Mouse (Mus musculus) embryonic facial prominence, embryonic 10.5 days (tissue): ENCODE results near the gene Disp3. TPM values are rescaled to one million over a fixed set of nuclear protein-coding genes. Genes with fewer than 3 reads are reported as not detected.

ENCODE experiments used
- DNase-seq: peaks from one replicate; pipeline ENCODE4 v3.0.0-alpha.2; 2017; ENCODE audit warnings: low spot score
- H3K27ac ChIP-seq: fragments of 300-500 bp; sonication (generic); replicated peaks from 2 replicates; pipeline ENCODE4 v1.5.1; 2016; ENCODE audit warnings: mild to moderate bottlenecking
- H3K27me3 ChIP-seq: fragments of 300-500 bp; sonication (generic); replicated peaks from 2 replicates; pipeline ENCODE4 v1.6.1; 2016; ENCODE audit warnings: low read depth, mild to moderate bottlenecking; ENCODE audit not compliant: poor library complexity, severe bottlenecking
- H3K36me3 ChIP-seq: fragments of 300-500 bp; sonication (generic); replicated peaks from 2 replicates; pipeline ENCODE4 v1.6.1; 2016; ENCODE audit warnings: mild to moderate bottlenecking, moderate library complexity
- H3K4me1 ChIP-seq: fragments of 300-500 bp; sonication (generic); 2 replicates; pipeline ENCODE4 v1.6.1; 2016
- H3K4me3 ChIP-seq: fragments of 300-500 bp; sonication (generic); 2 replicates; pipeline ENCODE4 v1.5.1; 2016; ENCODE audit warnings: mild to moderate bottlenecking, moderate library complexity
- H3K9me3 ChIP-seq: fragments of 300-500 bp; sonication (generic); 2 replicates; pipeline ENCODE4 v1.6.1; 2016; ENCODE audit warnings: mild to moderate bottlenecking
- WGBS: fragments of 180-500 bp; shearing (Covaris S2); methylation state at CpG from one replicate; pipeline ENCODE4 v1.1.7; 2016; 5-methylcytosine and 5-hydroxymethylcytosine counted together
- polyA plus RNA-seq: library from polyadenylated mRNA; unstranded; fragments of >200 nt; fragmentation: Nextera tagmentation; extraction: Ambion mirVana; gene quantifications from 2 replicates; pipeline ENCODE4 v1.2.1, GENCODE M21; 2016

The Disp3 gene
- polyA plus RNA-seq, 1 experiment from 2014 or later: 1.1 TPM

GRCm38 (mm10) chr4:148286226-148287031 lies 1.3 kb downstream of the Disp3 start:
- peaks cover 59% of the 10 kb centered on the region for H3K27me3 ChIP-seq
- WGBS: 19% methylated on average over 22 of the region's 22 CpGs
- peak; percentile 79 for DNase-seq
- H3K4me1 ChIP-seq: peaks cover 47% of the 10 kb centered on the region
- H3K27ac ChIP-seq: no peak overlapping the region
- H3K9me3 ChIP-seq: no peaks in the 10 kb centered on the region
- H3K4me3 ChIP-seq: peak overlapping the region; percentile 65
- H3K36me3 ChIP-seq: no peaks in the 10 kb centered on the region

- WGBS: 51% methylated on average over 13 of the region's 13 CpGs
- no peaks in the 10 kb centered on the region for H3K9me3 ChIP-seq
- H3K4me3 ChIP-seq: no peak overlapping the region
- H3K36me3 ChIP-seq: no peaks in the 10 kb centered on the region
- no peak overlapping the region for H3K27ac ChIP-seq
- peaks cover 50% of the 10 kb centered on the region for H3K27me3 ChIP-seq
- no peak for DNase-seq
- peaks cover 47% of the 10 kb centered on the region for H3K4me1 ChIP-seq
These were observed 3.5 kb downstream of the Disp3 start for GRCm38 (mm10) chr4:148284219-148284618.

DNA sequence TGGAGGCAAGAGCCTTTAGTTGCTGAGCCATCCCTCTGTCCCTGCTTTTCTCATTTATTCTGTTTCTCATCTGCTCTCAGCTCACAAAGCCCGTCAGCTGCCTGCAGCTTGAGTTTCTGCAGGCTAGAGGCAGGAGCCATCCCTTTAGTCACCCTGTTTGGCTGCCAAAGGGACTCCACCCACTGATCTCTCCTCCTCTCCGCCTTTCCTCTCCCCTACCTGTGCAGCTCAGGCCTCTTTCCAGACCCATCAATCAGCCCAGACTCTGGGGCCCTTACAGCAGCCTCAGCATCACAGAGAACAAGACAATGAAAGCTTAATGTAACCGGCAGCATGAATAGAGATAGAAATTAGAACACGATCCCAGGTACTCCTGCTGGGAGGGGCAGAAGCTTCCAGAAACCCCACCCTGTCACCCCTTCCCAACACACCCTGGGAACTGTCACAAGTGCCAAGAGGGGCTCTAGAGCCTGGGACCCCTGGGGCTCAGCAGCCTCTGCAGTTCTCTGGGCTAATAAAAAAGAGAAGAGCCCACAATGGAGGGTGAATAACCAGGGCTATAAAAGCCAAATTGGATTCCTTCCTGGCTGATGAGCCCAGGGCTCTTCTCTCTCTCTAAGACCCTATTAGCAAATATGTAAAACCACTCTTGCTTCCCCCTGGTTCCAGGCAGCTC lies 10.8 kb downstream of the Disp3 start:
- H3K36me3 ChIP-seq: no peaks in the 10 kb centered on the region
- WGBS: 36% methylated on average over 4 of the region's 4 CpGs
- no peak overlapping the region for H3K27ac ChIP-seq
- H3K9me3 ChIP-seq: no peaks in the 10 kb centered on the region
- no peak for DNase-seq
- H3K4me1 ChIP-seq: peaks cover 6% of the 10 kb centered on the region
- no peak overlapping the region for H3K4me3 ChIP-seq
- H3K27me3 ChIP-seq: peaks cover 48% of the 10 kb centered on the region

GRCm38 (mm10) chr4:148274671-148275070 lies 13.1 kb downstream of the Disp3 start:
- no peak for DNase-seq
- Histone ChIP-seq H3K4me3 (no peak overlapping the region), H3K4me1 (peaks cover 11% of the 10 kb centered on the region), H3K27me3 (peaks cover 71% of the 10 kb centered on the region), H3K9me3 (no peaks in the 10 kb centered on the region), H3K27ac (no peak overlapping the region), H3K36me3 (no peaks in the 10 kb centered on the region)
- 74% methylated on average over 3 of the region's 3 CpGs for WGBS

GRCm38 (mm10) chr4:148273229-148273628 lies 14.5 kb downstream of the Disp3 start:
- DNase-seq: no peak

DNA sequence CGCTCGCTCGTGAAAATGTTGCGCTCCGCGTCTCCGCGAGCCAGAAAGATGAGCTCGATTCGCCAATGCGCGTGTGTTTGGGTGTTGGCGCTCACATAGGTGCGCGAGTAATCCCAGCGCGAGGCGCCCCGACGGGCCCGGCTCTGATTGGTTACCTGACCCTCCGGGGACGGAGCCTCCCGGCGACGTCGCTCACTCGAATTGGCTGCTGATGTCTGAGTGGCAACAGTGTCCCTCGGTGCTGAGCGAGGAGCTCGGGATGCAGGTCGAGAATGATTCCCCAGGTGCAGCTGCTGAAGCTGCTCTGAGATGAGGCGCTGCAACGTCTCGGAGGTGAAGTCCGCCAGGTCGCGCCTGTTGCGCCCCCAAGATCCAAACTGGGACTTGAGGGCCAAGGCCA lies 16.1 kb downstream of the Disp3 start:
- Histone ChIP-seq H3K27ac (no peak overlapping the region), H3K9me3 (no peaks in the 10 kb centered on the region), H3K4me1 (peaks cover 7% of the 10 kb centered on the region), H3K36me3 (no peaks in the 10 kb centered on the region), H3K4me3 (peak overlapping the region; percentile 43), H3K27me3 (peaks cover 71% of the 10 kb centered on the region)
- DNase-seq: peak; percentile 50
- 5% methylated on average over 39 of the region's 39 CpGs for WGBS

More at GRCm38 (mm10) chr4:148273229-148273628, 14.5 kb downstream of the Disp3 start:
- Histone ChIP-seq H3K27me3 (peaks cover 76% of the 10 kb centered on the region), H3K27ac (no peak overlapping the region), H3K4me3 (no peak overlapping the region), H3K9me3 (no peaks in the 10 kb centered on the region), H3K36me3 (no peaks in the 10 kb centered on the region), H3K4me1 (peaks cover 11% of the 10 kb centered on the region)
- 7% methylated on average over 2 of the region's 2 CpGs for WGBS

GRCm38 (mm10) chr4:148266973-148267507 lies 20.7 kb downstream of the Disp3 start:
- 88% methylated on average over 6 of the region's 6 CpGs for WGBS
- Histone ChIP-seq H3K36me3 (no peaks in the 10 kb centered on the region), H3K4me1 (peaks cover 5% of the 10 kb centered on the region)

DNA sequence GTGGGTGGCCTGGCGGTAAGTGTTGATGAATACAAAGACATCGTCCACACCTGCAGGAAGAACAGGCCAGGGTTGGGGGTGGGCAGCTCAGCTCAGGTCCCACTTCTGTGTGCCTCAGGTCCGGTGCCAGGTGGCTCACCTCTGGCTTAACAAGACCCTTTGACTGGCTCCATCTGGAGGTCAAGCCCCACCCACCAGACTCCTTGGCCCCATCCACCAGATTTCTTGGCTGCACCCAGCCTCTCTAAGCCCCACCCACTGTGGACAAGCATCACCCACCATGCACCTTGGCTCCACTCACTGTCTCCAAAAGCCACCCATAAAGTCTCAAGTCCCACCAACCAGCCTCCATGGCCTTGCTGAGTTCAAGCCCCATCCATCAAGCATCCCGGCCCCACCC lies 27.8 kb downstream of the Disp3 start:
- no peak overlapping the region for H3K4me3 ChIP-seq
- WGBS: 91% methylated on average over 4 of the region's 4 CpGs
- H3K9me3 ChIP-seq: no peaks in the 10 kb centered on the region
- no peak overlapping the region for H3K27ac ChIP-seq
- no peak for DNase-seq
- H3K4me1 ChIP-seq: no peaks in the 10 kb centered on the region
- no peaks in the 10 kb centered on the region for H3K36me3 ChIP-seq
- 0 out of 2 replicates have a peak, but pooled peaks cover 9% of the 10 kb centered on the region for H3K27me3 ChIP-seq

More at GRCm38 (mm10) chr4:148266973-148267507, 20.7 kb downstream of the Disp3 start:
- Histone ChIP-seq H3K27ac (no peak overlapping the region), H3K4me3 (no peak overlapping the region), H3K9me3 (no peaks in the 10 kb centered on the region), H3K27me3 (peaks cover 29% of the 10 kb centered on the region)
- no peak for DNase-seq

DNA sequence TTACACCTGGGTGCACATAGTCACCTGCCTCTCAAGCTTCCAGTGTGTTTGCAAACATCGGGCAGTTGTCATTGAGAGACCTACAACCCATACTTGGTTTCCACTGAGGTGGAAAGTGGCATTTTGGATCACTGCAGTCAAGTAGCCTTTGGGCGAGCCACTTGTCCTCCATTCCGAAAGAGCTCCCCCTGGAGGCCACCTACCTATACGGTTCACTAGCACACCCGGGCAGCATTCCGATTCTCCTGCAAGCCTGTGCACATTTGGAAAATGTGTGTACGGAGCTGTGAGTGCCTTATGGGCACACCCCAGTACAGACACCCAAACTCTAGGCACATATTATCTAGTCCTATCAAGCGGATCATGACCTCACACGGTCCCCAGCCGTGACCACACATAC lies 38.4 kb downstream of the Disp3 start:
- Histone ChIP-seq H3K9me3 (peaks cover 3% of the 10 kb centered on the region; the same call in 1 of the 2 replicates), H3K4me1 (peaks cover 4% of the 10 kb centered on the region; the same call in 1 of the 2 replicates), H3K27ac (no peak overlapping the region), H3K36me3 (no peaks in the 10 kb centered on the region; the same call in 1 of the 2 replicates), H3K27me3 (no peaks in the 10 kb centered on the region), H3K4me3 (no peak overlapping the region)
- DNase-seq: peak; percentile 55
- 50% methylated on average over 10 of the region's 10 CpGs for whole genome bisulfite sequencing

DNA sequence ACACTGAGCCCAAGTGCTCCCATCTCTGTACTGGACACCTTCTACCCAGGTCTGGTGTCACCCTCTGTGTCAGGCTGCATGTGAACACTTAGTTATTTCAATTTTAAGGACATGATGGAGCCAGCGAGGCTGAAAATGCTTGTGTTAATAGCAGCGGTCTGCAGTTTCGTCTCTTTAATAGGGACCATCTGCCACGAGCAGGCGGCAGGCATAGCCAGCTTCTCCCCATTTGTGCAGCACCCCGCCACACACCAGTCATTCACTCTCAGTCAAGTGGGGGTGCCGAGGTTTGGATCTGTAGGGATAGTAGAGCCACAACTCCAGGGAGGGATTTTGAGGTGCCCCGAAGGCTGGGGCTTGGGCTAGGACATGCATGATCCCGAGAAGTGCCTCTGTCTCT lies 47.4 kb downstream of the Disp3 start:
- Histone ChIP-seq H3K27ac (no peak overlapping the region), H3K9me3 (no peaks in the 10 kb centered on the region), H3K36me3 (no peaks in the 10 kb centered on the region), H3K4me3 (no peak overlapping the region), H3K27me3 (no peaks in the 10 kb centered on the region), H3K4me1 (peaks cover 9% of the 10 kb centered on the region; the same call in 1 of the 2 replicates)
- no peak for DNase-seq
- WGBS: 78% methylated on average over 9 of the region's 9 CpGs

DNA sequence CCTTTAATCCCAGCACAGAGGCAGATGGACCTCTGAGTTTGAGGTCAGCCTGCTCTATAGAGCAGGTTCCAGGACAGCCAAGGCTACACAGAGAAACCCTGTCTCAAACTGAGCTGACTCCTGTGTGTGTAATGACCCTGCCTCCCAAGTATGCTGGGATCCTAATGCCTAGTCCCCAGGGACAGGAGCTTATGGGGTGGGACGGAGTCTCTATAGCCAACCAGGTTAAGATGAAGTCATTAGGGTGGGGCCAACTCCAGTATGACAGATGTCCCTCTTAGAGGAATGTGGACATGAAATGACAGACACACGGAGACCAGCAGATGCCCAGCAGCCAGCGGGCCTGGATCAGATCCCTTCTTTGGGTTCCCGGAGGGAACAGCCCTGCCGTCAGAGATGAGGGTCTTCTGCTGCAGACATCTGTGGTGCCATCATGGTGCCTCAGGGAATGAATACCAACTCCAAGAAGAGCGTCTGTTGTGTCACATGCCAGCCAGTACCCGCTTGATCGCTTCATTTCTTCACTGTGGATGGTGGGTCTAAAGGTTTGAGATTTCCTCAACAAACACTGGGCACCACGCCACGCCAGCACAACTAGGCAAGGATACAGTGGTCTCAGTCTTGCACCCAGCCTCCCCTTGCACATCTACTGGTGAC lies 48.2 kb downstream of the Disp3 start:
- H3K9me3 ChIP-seq: no peaks in the 10 kb centered on the region
- no peak overlapping the region for H3K4me3 ChIP-seq
- H3K36me3 ChIP-seq: no peaks in the 10 kb centered on the region
- WGBS: 90% methylated on average over 10 of the region's 10 CpGs
- no peaks in the 10 kb centered on the region for H3K27me3 ChIP-seq
- no peak for DNase-seq
- no peak overlapping the region for H3K27ac ChIP-seq
- peaks cover 9% of the 10 kb centered on the region; the same call in 1 of the 2 replicates for H3K4me1 ChIP-seq

DNA sequence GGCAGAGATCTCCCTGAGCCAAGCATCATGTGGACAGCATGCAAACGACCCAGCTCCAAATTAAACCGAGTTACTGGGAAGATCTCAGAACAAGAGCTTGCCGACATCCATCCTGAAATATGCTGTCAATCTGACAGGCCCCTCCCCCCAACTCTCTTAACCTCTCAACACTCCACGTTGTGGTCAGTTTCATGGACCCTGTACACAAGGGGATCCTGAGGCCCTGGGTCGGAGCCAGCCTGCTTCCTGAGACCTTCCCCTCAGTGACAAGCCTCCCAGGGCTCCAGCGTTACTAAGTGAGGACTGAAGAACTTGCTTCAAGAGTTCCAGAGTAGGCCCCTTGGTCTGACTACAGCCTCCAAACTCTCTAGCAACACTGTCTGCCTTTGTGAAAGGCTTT lies 48.8 kb downstream of the Disp3 start:
- no peaks in the 10 kb centered on the region for H3K27me3 ChIP-seq
- no peaks in the 10 kb centered on the region for H3K36me3 ChIP-seq
- no peak overlapping the region for H3K4me3 ChIP-seq
- peaks cover 9% of the 10 kb centered on the region; the same call in 1 of the 2 replicates for H3K4me1 ChIP-seq
- no peaks in the 10 kb centered on the region for H3K9me3 ChIP-seq
- WGBS: 66% methylated on average over 6 of the region's 6 CpGs
- no peak overlapping the region for H3K27ac ChIP-seq
- DNase-seq: no peak
